Mouse (Mus musculus): ENCODE measurements around the gene 9330159F19Rik. TPM values are rescaled to one million over a fixed set of nuclear protein-coding genes. Genes with fewer than 3 reads are reported as not detected.

9330159F19Rik gene
- polyA plus RNA-seq (2012; rRNA removed), result 7.5 and 8.4 TPM in 2 replicates

DNA sequence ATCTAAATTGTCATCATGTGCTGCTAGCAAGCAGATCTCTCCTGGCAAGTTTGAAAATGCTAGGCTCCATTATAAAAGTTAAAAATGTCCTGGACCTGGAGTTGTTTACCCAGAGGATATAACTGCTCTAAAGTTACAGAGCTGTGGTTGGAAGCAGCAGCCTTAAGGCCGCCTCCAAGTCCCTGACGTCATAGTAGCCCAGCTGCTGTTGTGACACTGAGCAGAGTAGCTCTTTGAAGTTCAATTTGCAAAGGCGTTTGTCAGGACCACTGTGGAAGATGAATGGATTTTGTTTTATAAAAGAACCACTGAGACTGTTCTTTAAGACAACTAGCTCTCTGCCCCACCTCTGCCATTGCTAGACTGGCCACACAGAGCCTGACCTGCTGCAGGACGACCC, at the start of gene 9330159F19Rik:
9330159F19Rik (plus strand) TSS at position 154 of the 400 bp plus-strand sequence.
- no peak for DNase-seq (ENCODE audit: low spot score)

- no peak for DNase-seq (ENCODE audit: low spot score)
Measured at GRCm38 (mm10) chr10:29161664-29162063, 49.7 kb upstream of the 9330159F19Rik start.

- DNase-seq (ENCODE audit: low spot score), result no peak
Measured at GRCm38 (mm10) chr10:29173778-29174177, 37.6 kb upstream of the 9330159F19Rik start.

- no peak for DNase-seq (ENCODE audit: low spot score)
Measured at GRCm38 (mm10) chr10:29175656-29176055, 35.8 kb upstream of the 9330159F19Rik start.

- DNase-seq (ENCODE audit: low spot score), result no peak
Measured at GRCm38 (mm10) chr10:29176881-29177280, 34.5 kb upstream of the 9330159F19Rik start.

GRCm38 (mm10) chr10:29178003-29178402, 33.4 kb upstream of the 9330159F19Rik start:
- no peak for DNase-seq (ENCODE audit: low spot score)

DNA sequence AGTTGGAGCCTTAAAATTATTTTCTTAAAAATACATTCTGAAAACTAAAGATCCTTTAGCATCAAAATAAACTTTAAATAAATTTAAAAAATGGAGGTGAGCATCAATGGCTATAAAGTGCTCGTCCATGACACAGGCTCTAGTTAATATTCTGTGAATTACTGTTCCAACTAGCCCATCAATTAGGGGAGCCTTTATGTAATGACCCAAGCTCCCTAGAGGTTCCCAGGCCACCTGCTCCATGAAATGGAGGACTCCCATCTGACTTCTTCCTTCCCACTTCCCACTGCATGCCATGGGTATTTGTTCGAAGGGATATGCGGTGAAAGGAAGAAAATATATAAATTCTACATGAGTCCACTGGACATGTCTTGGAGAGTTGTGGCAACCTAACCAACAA, 31.2 kb upstream of the 9330159F19Rik start:
- DNase-seq (ENCODE audit: low spot score), result no peak

GRCm38 (mm10) chr10:29181046-29181445, 30.4 kb upstream of the 9330159F19Rik start:
- DNase-seq (ENCODE audit: low spot score), result no peak

GRCm38 (mm10) chr10:29193769-29194168, 17.6 kb upstream of the 9330159F19Rik start:
- DNase-seq (ENCODE audit: low spot score), result no peak

GRCm38 (mm10) chr10:29196811-29197210, 14.6 kb upstream of the 9330159F19Rik start:
- DNase-seq (ENCODE audit: low spot score), result no peak

GRCm38 (mm10) chr10:29198642-29199041, 12.8 kb upstream of the 9330159F19Rik start, which contains the start of gene Gm49353:
Gene Gm49353 (plus strand): TSS chr10:29198954.
- no peak for DNase-seq (ENCODE audit: low spot score)

GRCm38 (mm10) chr10:29199835-29200234, 11.6 kb upstream of the 9330159F19Rik start:
- DNase-seq (ENCODE audit: low spot score), result no peak

DNA sequence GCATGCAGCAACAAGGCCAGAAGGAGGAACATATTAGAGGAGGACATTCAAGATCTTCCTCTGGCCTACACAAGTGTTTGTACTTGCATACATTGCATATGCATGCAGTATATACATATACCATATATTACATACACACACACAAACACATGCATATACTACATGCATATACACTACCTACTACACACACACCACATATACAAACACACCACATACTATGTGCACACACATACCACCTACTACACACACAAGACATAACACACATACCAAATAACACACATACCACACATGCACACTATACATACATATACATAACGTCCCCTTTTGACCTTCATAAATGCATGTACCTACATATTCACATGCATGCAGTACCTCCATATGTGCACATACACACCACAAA, 10.8 kb upstream of the 9330159F19Rik start:
- no peak for DNase-seq (ENCODE audit: low spot score)

GRCm38 (mm10) chr10:29206730-29207129, 4.7 kb upstream of the 9330159F19Rik start:
- DNase-seq (ENCODE audit: low spot score), result no peak

DNA sequence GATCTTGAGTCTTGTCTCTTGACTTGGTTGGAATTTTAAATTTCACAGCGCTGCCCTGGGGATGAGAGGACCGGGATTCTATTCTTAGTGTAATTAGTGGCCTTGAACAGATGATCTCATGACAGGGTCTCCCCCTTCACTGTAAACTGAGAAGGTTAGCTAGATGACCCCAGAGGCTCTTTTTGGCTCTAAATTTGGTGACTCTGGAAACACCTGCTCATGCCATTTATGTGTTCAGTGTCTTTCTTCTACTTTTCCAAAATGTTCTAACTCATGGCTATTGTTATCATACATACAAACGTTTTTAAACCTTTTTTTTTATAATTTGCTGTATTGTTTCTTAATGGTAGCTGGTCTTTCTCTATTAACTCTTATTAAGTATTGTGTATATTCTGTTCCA, 2.7 kb upstream of the 9330159F19Rik start:
- no peak for DNase-seq (ENCODE audit: low spot score)

DNA sequence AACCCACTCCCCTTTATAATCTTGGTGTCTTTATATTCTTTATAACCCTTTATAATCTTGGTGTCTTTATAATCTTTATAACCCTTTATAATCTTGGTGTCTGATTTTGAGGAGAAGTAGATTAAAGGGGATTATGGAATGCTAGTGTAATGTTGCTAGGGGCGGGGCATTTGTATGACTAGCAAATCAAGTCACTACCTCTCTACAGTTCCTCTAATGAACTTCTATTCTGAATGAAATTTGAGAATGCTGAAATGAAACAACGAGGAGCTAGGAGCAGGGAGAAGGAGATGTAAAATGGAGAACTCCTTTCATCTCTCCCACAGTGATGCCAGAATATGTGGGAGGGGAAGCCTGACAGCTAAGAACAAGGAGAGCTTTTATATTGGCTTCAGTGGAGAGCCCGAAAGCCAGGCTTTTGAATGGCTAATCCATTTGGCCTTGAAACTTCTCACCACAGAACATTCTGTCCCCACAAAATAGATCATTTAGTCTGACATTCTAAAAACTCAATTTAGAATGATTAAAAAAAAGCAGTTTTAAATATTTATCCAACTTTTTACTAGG, 2.2 kb downstream of the 9330159F19Rik start:
- no peak for DNase-seq (ENCODE audit: low spot score)

DNA sequence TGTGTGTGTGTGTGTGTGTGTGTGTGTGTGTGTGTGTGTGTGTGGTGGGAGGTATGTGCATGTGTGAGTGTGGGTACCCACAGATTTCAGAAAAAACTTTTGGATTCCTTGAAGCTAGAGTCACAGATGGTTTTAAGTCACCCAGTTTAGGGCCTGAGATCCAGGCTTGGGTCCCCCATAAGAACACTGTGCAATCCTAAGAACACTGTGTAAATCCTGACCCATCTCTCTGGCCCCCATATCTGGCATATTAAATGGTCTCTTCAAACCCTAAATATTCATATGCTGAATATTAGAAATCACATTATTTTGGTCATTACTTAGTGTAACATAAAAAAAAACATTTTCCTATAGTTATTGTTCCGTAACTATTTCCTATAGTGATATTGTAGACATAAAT, 5.6 kb downstream of the 9330159F19Rik start:
- DNase-seq (ENCODE audit: low spot score), result no peak

DNA sequence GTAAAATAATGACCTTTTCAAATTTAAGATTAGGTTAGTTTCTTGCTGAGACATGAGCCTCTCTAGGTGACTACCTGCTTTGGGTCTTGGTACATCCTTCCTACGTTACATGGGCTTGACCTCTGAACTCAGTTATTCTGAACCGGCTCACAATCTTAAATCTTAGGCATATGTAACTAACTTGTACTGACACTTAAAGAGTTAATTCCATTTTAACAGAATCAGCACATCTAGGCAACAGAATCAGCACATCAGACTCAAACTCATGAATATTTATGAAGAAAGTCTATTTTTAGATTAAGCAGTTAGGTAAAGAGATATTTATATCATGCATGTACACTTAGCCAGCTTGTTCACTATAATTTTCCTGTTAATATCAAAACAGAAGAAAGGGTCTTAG, 6.0 kb downstream of the 9330159F19Rik start:
- no peak for DNase-seq (ENCODE audit: low spot score)

- no peak for DNase-seq (ENCODE audit: low spot score)
Measured at GRCm38 (mm10) chr10:29225329-29225728, 13.9 kb downstream of the 9330159F19Rik start.

DNA sequence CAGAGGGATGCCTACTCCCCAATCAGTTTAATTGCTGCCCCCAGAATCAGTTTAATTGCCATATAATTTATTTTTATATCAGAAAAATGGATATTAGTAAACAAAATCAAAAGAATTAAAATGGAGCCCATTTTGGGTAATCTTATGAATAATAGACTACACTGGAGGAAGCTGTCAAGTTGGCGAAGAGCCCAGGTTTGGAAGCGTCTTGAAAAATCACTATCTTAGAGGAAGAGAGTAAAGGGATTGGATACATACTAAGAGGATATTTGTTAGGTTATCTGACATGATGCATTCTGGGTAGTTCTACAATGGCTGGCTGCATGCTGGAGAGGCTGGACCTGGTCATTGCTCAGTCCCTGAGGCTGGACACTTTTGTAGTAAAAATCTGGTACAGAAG, 19.8 kb downstream of the 9330159F19Rik start:
- DNase-seq (ENCODE audit: low spot score), result no peak
